Mouse (Mus musculus) midbrain, embryonic 10.5 days (tissue): ENCODE measurements around the gene Dcun1d1. TPM values are rescaled to one million over a fixed set of nuclear protein-coding genes. Genes with fewer than 3 reads are reported as not detected.

ENCODE experiments used
- DNase-seq: peaks from one replicate; pipeline ENCODE4 v3.0.0-alpha.2; 2017; ENCODE audit warnings: low spot score
- H3K27ac ChIP-seq: fragments of 300-500 bp; sonication (generic); replicated peaks from 2 replicates; pipeline ENCODE4 v1.5.1; 2016; ENCODE audit warnings: mild to moderate bottlenecking
- H3K27me3 ChIP-seq: fragments of 300-500 bp; sonication (generic); 2 replicates; pipeline ENCODE4 v1.6.1; 2016; ENCODE audit warnings: low read depth, mild to moderate bottlenecking; ENCODE audit not compliant: poor library complexity, severe bottlenecking
- H3K36me3 ChIP-seq: fragments of 300-500 bp; sonication (generic); 2 replicates; pipeline ENCODE4 v1.6.1; 2016; ENCODE audit warnings: mild to moderate bottlenecking, moderate library complexity
- H3K4me1 ChIP-seq: fragments of 300-500 bp; sonication (generic); 2 replicates; pipeline ENCODE4 v1.6.1; 2016
- H3K4me3 ChIP-seq: fragments of 300-500 bp; sonication (generic); 2 replicates; pipeline ENCODE4 v1.5.1; 2016; ENCODE audit warnings: mild to moderate bottlenecking, moderate library complexity
- H3K9me3 ChIP-seq: fragments of 300-500 bp; sonication (generic); replicated peaks from 2 replicates; pipeline ENCODE4 v1.6.1; 2016; ENCODE audit warnings: mild to moderate bottlenecking
- WGBS: fragments of 180-500 bp; shearing (Covaris S2); methylation state at CpG from one replicate; pipeline ENCODE4 v1.1.7; 2016; 5-methylcytosine and 5-hydroxymethylcytosine counted together
- polyA plus RNA-seq: library from polyadenylated mRNA; unstranded; fragments of >200 nt; fragmentation: Nextera tagmentation; extraction: Ambion mirVana; gene quantifications from 2 replicates; pipeline ENCODE4 v1.2.1, GENCODE M21; 2016

Dcun1d1 gene
- polyA plus RNA-seq, 1 experiment from 2014 or later, result 110 TPM

DNA sequence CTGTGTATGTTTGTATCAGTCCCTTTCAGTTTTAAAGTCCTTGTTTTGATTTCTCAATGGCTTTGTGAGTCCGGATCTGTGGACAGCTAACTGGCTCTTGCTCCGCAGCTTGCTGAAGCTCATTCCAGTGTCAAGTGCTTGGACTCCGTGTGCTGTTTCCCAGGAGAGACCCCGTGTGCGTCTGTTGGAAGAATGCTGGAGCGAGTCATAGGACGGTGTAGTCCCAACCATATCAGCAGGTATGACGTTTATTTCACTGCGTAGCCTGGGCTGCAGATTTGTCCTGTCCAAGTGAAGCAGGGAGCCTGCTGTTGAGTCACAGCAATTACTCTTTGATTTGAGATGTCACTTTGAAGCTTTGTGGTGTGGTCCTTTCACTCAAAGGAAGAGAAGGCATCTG, 87.9 kb downstream of the Dcun1d1 start:
- no peak overlapping the region for H3K27ac ChIP-seq
- no peaks in the 10 kb centered on the region for H3K4me1 ChIP-seq
- WGBS, result 92% methylated on average over 9 of the region's 9 CpGs
- H3K9me3 ChIP-seq, result no peaks in the 10 kb centered on the region
- H3K27me3 ChIP-seq, result no peaks in the 10 kb centered on the region
- no peak for DNase-seq
- H3K4me3 ChIP-seq, result no peak overlapping the region
- peaks cover 19% of the 10 kb centered on the region for H3K36me3 ChIP-seq

Other genes with a start within 250 kb of the Dcun1d1 start
- 25.0 and 26.4 TPM in 2 replicates for gene Atp11b, start 183.3 kb downstream of the Dcun1d1 start, polyA plus RNA-seq
- gene Mccc1, start 63.2 kb upstream of the Dcun1d1 start, polyA plus RNA-seq, result 35.8 and 37.6 TPM in 2 replicates
- gene Ccdc144b, start 116.1 kb upstream of the Dcun1d1 start, polyA plus RNA-seq, result not detected in 2 replicates
- 97.5 and 99.5 TPM in 2 replicates for gene Acad9, start 128.5 kb upstream of the Dcun1d1 start, polyA plus RNA-seq
- 9.1 and 10.5 TPM in 2 replicates for gene D3Ertd254e, start 213.6 kb upstream of the Dcun1d1 start, polyA plus RNA-seq